Mouse (Mus musculus) neural tube, embryonic 11.5 days (tissue): Measurements from ENCODE around the gene Espn. TPM values are rescaled to one million over a fixed set of nuclear protein-coding genes. Genes with fewer than 3 reads are reported as not detected.
A peak's percentile ranks its signal among the peaks of the same experiment; 100 is the strongest.

ENCODE experiments used
- ATAC-seq: fragments of 200-750 bp; cut with Nextera tagmentation; 2 replicates; pipeline ENCODE4 v1.8.0; 2017; ENCODE audit warnings: moderate number of reproducible peaks, mild to moderate bottlenecking, moderate TSS enrichment, moderate library complexity; ENCODE audit not compliant: insufficient read depth, low FRiP score, low TSS enrichment
- DNase-seq: peaks from one replicate; pipeline ENCODE4 v3.0.0-alpha.2; 2015; ENCODE audit warnings: low spot score
- H3K27ac ChIP-seq: fragments of 300-500 bp; sonication (generic); 2 replicates; pipeline ENCODE4 v1.5.1; 2014; ENCODE audit warnings: low read depth, mild to moderate bottlenecking, low read length
- H3K27me3 ChIP-seq: fragments of 300-500 bp; sonication (generic); 2 replicates; pipeline ENCODE4 v1.6.1; 2014; ENCODE audit warnings: mild to moderate bottlenecking, low read length, mixed read lengths; ENCODE audit not compliant: control insufficient read depth, insufficient read depth
- H3K36me3 ChIP-seq: fragments of 300-500 bp; sonication (generic); 2 replicates; pipeline ENCODE4 v1.6.1; 2014; ENCODE audit warnings: mild to moderate bottlenecking, low read length, moderate library complexity, mixed read lengths; ENCODE audit not compliant: control insufficient read depth, insufficient read depth
- H3K4me1 ChIP-seq: fragments of 300-500 bp; sonication (generic); 2 replicates; pipeline ENCODE4 v1.6.1; 2014; ENCODE audit warnings: low read length, mixed read lengths; ENCODE audit not compliant: control insufficient read depth, insufficient read depth
- H3K4me2 ChIP-seq: fragments of 300-500 bp; sonication (generic); 2 replicates; pipeline ENCODE4 v1.6.1; 2014; ENCODE audit warnings: low read depth, mild to moderate bottlenecking, moderate library complexity
- H3K4me3 ChIP-seq: fragments of 300-500 bp; sonication (generic); 2 replicates; pipeline ENCODE4 v1.5.1; 2014; ENCODE audit warnings: low read depth, low read length
- H3K9ac ChIP-seq: fragments of 300-500 bp; sonication (generic); 2 replicates; pipeline ENCODE4 v1.6.1; 2014; ENCODE audit warnings: mild to moderate bottlenecking, low read length
- H3K9me3 ChIP-seq: fragments of 300-500 bp; sonication (generic); 2 replicates; pipeline ENCODE4 v1.6.1; 2016; ENCODE audit warnings: low read length; ENCODE audit not compliant: control insufficient read depth
- WGBS: fragments of 180-500 bp; shearing (Covaris S2); extraction: QIAGEN DNeasy Blood & Tissue Kit; methylation state at CpG from one replicate; pipeline ENCODE4 v1.1.7; 2014; 5-methylcytosine and 5-hydroxymethylcytosine counted together
- polyA plus RNA-seq: library from polyadenylated mRNA; unstranded; fragments of >200 nt; fragmentation: Nextera tagmentation; extraction: Ambion mirVana; gene quantifications from 2 replicates; pipeline ENCODE4 v1.2.1, GENCODE M21; 2014

Gene Espn
- polyA plus RNA-seq, 1 experiment from 2014 or later, result 0.48 TPM

- Histone ChIP-seq H3K4me3 (peak overlapping the region; percentile 71), H3K4me1 (peaks cover 14% of the 10 kb centered on the region), H3K9ac (peak overlapping the region; percentile 84), H3K27ac (no peak overlapping the region), H3K9me3 (no peaks in the 10 kb centered on the region), H3K27me3 (no peaks in the 10 kb centered on the region), H3K4me2 (peak overlapping the region; percentile 89), H3K36me3 (no peaks in the 10 kb centered on the region)
- ATAC-seq (peak; percentile 79), DNase-seq (peak; percentile 57)
- under 1% methylated on average over 54 of the region's 92 CpGs for WGBS
Measured at GRCm38 (mm10) chr4:152086505-152087210, 65.5 kb downstream of the Espn start.

GRCm38 (mm10) chr4:152084616-152085015 lies 67.6 kb downstream of the Espn start:
- DNase-seq (no peak), ATAC-seq (no peak)
- no peaks in the 10 kb centered on the region for H3K36me3 ChIP-seq
- no peak overlapping the region for H3K4me3 ChIP-seq
- 85% methylated on average over 7 of the region's 7 CpGs for WGBS
- no peak overlapping the region for H3K9ac ChIP-seq
- peaks cover 14% of the 10 kb centered on the region for H3K4me1 ChIP-seq
- H3K27me3 ChIP-seq, result no peaks in the 10 kb centered on the region
- no peaks in the 10 kb centered on the region for H3K9me3 ChIP-seq
- no peak overlapping the region for H3K4me2 ChIP-seq
- no peak overlapping the region for H3K27ac ChIP-seq

- WGBS, result 78% methylated on average over 7 of the region's 7 CpGs
- ATAC-seq, result no peak
Measured at GRCm38 (mm10) chr4:152083611-152084220, 68.5 kb downstream of the Espn start.

GRCm38 (mm10) chr4:152079931-152080330 lies 72.2 kb downstream of the Espn start:
- no peak for ATAC-seq
- no peaks in the 10 kb centered on the region for H3K4me1 ChIP-seq
- no peaks in the 10 kb centered on the region for H3K27me3 ChIP-seq
- no peak for DNase-seq
- H3K4me3 ChIP-seq, result no peak overlapping the region
- no peak overlapping the region for H3K27ac ChIP-seq
- no peaks in the 10 kb centered on the region for H3K36me3 ChIP-seq
- no peaks in the 10 kb centered on the region for H3K9me3 ChIP-seq
- no peak overlapping the region for H3K9ac ChIP-seq
- WGBS, result 80% methylated on average over 7 of the region's 7 CpGs
- no peak overlapping the region for H3K4me2 ChIP-seq

More at GRCm38 (mm10) chr4:152083611-152084220, 68.5 kb downstream of the Espn start:
- Histone ChIP-seq H3K36me3 (no peaks in the 10 kb centered on the region), H3K27ac (no peak overlapping the region), H3K9me3 (no peaks in the 10 kb centered on the region), H3K4me1 (peaks cover 14% of the 10 kb centered on the region), H3K4me2 (no peak overlapping the region), H3K4me3 (no peak overlapping the region), H3K27me3 (no peaks in the 10 kb centered on the region), H3K9ac (no peak overlapping the region)
- no peak for DNase-seq

GRCm38 (mm10) chr4:152079261-152079660 lies 72.9 kb downstream of the Espn start:
- H3K9me3 ChIP-seq, result no peaks in the 10 kb centered on the region
- DNase-seq (no peak), ATAC-seq (no peak)
- no peak overlapping the region for H3K4me3 ChIP-seq
- no peak overlapping the region for H3K4me2 ChIP-seq
- H3K4me1 ChIP-seq, result no peaks in the 10 kb centered on the region
- no peaks in the 10 kb centered on the region for H3K36me3 ChIP-seq
- no peaks in the 10 kb centered on the region for H3K27me3 ChIP-seq
- no peak overlapping the region for H3K9ac ChIP-seq
- WGBS, result 88% methylated on average over 3 of the region's 3 CpGs
- no peak overlapping the region for H3K27ac ChIP-seq

- Histone ChIP-seq H3K9ac (no peak overlapping the region), H3K9me3 (no peaks in the 10 kb centered on the region), H3K4me2 (no peak overlapping the region), H3K4me1 (no peaks in the 10 kb centered on the region), H3K4me3 (no peak overlapping the region), H3K27ac (no peak overlapping the region), H3K27me3 (no peaks in the 10 kb centered on the region), H3K36me3 (no peaks in the 10 kb centered on the region)
- ATAC-seq (no peak), DNase-seq (no peak)
- 92% methylated on average over 10 of the region's 10 CpGs for WGBS
Measured at GRCm38 (mm10) chr4:152078105-152078530, 74.1 kb downstream of the Espn start.

- H3K27me3 ChIP-seq, result no peaks in the 10 kb centered on the region
- ATAC-seq (no peak), DNase-seq (no peak)
- no peaks in the 10 kb centered on the region for H3K9me3 ChIP-seq
- WGBS, result 81% methylated on average over 9 of the region's 9 CpGs
- H3K4me2 ChIP-seq, result no peak overlapping the region
- H3K4me1 ChIP-seq, result peaks cover 4% of the 10 kb centered on the region; the same call in 1 of the 2 replicates
- H3K36me3 ChIP-seq, result no peaks in the 10 kb centered on the region
- no peak overlapping the region for H3K4me3 ChIP-seq
- no peak overlapping the region for H3K27ac ChIP-seq
- no peak overlapping the region for H3K9ac ChIP-seq
Measured at GRCm38 (mm10) chr4:152077191-152077590, 75.0 kb downstream of the Espn start.

GRCm38 (mm10) chr4:152074548-152074947 lies 77.6 kb downstream of the Espn start:
- no peak for ATAC-seq
- WGBS, result 80% methylated on average over 9 of the region's 9 CpGs
- Histone ChIP-seq H3K4me2 (no peak overlapping the region), H3K27me3 (no peaks in the 10 kb centered on the region), H3K36me3 (no peaks in the 10 kb centered on the region), H3K27ac (no peak overlapping the region), H3K9ac (no peak overlapping the region), H3K4me1 (peaks cover 4% of the 10 kb centered on the region; the same call in 1 of the 2 replicates), H3K9me3 (no peaks in the 10 kb centered on the region), H3K4me3 (no peak overlapping the region)
- DNase-seq, result no peak

GRCm38 (mm10) chr4:152073715-152074114 lies 78.5 kb downstream of the Espn start:
- 85% methylated on average over 6 of the region's 6 CpGs for WGBS
- no peak for ATAC-seq
- DNase-seq, result no peak
- Histone ChIP-seq H3K4me3 (no peak overlapping the region), H3K4me2 (no peak overlapping the region), H3K9ac (no peak overlapping the region), H3K9me3 (no peaks in the 10 kb centered on the region), H3K27ac (no peak overlapping the region), H3K4me1 (peaks cover 4% of the 10 kb centered on the region; the same call in 1 of the 2 replicates), H3K36me3 (no peaks in the 10 kb centered on the region), H3K27me3 (no peaks in the 10 kb centered on the region)
